Mouse (Mus musculus): ENCODE results near the gene 1700001K19Rik. TPM values are rescaled to one million over a fixed set of nuclear protein-coding genes. Genes with fewer than 3 reads are reported as not detected.
"Not testable (repeated sequence)": the region's sequence is repeated elsewhere in the genome, so short reads cannot be mapped to it uniquely, and the experiment has no call there.

1700001K19Rik gene
- polyA plus RNA-seq, 1 experiment from 2014 or later: not detected

DNA sequence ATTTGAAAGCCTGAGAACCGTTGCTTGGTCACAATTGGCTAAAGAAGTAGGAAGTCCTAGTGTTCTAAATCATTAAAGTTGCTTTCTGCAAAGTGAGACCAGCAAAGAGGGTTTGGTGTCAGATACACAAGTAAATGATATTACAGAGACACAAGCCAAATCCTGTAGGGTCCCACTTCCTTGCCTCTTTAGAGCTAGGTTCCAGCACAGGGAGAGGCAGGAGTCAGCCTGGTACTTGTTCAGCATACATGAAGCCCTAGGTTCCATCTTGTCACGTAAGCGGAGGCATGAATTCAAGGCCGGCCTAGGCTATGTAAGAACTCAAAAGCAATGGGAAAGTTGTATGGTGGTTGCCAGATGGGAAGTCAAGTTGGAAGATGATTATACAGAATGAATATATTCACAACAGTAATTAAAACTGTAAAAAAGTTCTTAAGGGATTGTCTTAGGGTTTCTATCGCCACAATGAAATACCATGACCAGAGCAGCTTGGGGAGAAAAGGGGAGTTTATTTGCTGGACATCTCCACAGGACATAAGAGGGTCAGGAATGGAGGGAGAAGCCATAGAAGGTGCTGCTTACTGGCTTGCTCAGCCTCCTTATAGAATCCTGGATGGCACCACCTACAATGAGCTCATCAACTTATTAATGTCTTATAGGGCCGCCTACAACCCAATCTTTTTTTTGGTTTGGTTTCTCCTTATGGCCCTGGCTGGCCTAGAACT, 7.7 kb upstream of the 1700001K19Rik start:
- H3K4me3 ChIP-seq: no peak overlapping the region
- no peak for DNase-seq (ENCODE audit: low spot score)
- H3K36me3 ChIP-seq: peaks cover 93% of the 10 kb centered on the region
- H3K4me1 ChIP-seq (replicated peaks): peaks cover 13% of the 10 kb centered on the region
- H3K27me3 ChIP-seq (ENCODE audit: insufficient read depth, poor library complexity, severe bottlenecking): no peaks in the 10 kb centered on the region
- H3K9me3 ChIP-seq: no peaks in the 10 kb centered on the region
- no peak overlapping the region for H3K27ac ChIP-seq
- 92% methylated on average over 6 of the region's 6 CpGs for WGBS

DNA sequence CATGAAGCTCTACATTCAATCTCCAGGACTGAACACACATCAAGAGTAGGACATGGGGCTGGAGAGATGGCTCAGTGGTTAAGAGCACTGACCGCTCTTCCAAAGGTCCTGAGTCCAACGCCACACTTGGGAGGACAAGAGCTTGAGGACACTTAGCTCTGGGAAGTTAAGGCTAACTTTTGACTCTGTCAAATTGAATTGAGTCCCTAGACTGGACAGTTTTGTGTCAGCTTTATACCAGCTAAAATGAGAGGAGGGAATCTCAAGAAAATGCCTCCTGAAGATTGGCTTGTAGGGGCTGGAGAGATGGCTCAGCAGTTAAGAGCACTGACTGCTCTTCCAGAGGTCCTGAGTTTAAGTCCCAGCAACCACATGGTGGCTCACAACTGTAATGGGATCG, 6.5 kb upstream of the 1700001K19Rik start:
- H3K4me3 ChIP-seq; H3K4me1 ChIP-seq (replicated peaks); DNase-seq (ENCODE audit: low spot score); H3K9me3 ChIP-seq; H3K27ac ChIP-seq; H3K27me3 ChIP-seq (ENCODE audit: insufficient read depth, poor library complexity, severe bottlenecking): not testable (repeated sequence)
- peaks cover 87% of the 10 kb centered on the region for H3K36me3 ChIP-seq
- WGBS: 91% methylated on average over 3 of the region's 3 CpGs

DNA sequence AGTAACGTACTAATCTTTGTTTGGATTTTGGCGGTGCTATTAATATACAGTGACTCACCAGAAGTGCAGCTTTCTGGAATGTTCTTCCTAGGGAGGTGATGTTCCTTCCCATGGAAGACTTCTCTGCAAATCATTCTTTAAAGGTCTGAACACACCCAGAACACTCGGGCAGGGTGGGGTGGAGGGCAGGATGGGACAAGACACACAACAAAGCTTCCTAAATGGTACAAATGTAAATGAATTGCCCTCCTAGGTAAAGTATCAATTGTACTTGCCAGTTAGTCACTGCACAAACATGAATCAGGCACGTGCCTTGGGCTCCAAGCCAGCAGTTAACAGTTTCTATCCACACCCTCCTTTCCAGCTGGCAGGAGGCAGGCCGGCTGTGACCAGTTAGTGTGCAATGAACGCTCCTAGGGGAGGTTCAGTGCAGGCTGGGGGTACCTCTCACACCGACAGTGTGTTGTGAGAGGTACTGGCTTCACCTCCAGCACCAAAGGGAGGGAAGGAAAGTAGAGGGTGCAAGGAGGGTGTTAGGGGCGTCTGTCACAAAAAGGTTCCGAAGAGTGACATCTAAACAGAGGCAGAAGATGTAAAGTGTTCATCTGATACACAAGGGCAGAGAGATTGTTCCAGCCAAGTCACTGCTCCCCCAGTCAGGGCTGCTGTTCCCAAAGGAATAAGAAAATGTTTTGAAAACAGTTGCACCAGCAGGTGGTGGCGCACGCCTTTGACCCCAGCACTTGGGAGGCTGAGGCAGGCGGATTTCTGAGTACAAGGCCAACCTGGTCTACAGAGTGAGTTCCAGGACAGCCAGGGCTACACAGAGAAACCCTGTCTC, 5.7 kb upstream of the 1700001K19Rik start:
- 0 out of 2 replicates have a peak, but pooled peaks cover 3% of the 10 kb centered on the region for H3K4me1 ChIP-seq (replicated peaks)
- H3K9me3 ChIP-seq: no peaks in the 10 kb centered on the region
- WGBS: 86% methylated on average over 12 of the region's 12 CpGs
- no peak overlapping the region for H3K4me3 ChIP-seq
- no peaks in the 10 kb centered on the region for H3K27me3 ChIP-seq (ENCODE audit: insufficient read depth, poor library complexity, severe bottlenecking)
- H3K27ac ChIP-seq: no peak overlapping the region
- peaks cover 79% of the 10 kb centered on the region for H3K36me3 ChIP-seq
- DNase-seq (ENCODE audit: low spot score): no peak

DNA sequence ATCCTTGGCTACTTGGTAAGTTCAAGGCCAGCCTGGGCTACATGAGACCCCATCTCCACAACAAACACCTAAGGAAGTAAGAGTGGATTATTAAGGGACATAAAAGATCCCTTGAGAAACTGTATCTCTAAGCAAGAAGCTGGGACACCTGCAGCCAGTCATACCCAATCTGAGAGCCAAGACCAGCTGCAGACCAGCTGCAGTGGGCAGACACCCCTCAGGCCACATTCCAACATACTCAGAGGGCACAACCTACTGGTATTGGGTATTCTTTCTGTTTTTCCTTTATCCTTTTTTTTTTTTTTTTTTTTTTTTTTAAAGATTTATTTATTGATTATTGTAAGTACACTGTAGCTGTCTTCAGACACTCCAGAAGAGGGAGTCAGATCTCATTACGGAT, 1.2 kb upstream of the 1700001K19Rik start:
- peaks cover 4% of the 10 kb centered on the region for H3K4me1 ChIP-seq (replicated peaks)

DNA sequence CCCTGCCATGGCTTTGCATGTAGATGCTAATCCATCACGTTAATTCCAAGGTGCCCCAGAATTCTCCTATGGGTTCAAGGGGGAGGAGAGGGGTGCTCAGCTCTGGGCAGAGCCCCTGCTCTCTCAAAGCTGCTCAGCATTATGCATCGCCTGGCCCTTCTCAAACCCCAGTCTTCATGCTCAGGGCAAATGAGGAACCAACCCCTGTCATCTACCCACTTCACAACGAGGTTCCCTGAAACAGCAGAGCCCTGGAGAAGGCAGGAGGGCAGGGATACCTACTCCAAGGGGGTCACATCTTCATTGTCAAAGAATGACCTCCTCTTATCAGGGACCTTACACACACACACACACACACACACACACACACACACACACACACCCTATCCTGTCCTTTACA, 541 bp downstream of the 1700001K19Rik start:
- 70% methylated on average over 3 of the region's 3 CpGs for WGBS
- no peak overlapping the region for H3K4me3 ChIP-seq
- H3K27me3 ChIP-seq (ENCODE audit: insufficient read depth, poor library complexity, severe bottlenecking): no peaks in the 10 kb centered on the region
- H3K27ac ChIP-seq: no peak overlapping the region
- no peaks in the 10 kb centered on the region for H3K9me3 ChIP-seq
- no peak for DNase-seq (ENCODE audit: low spot score)
- H3K4me1 ChIP-seq (replicated peaks): peaks cover 4% of the 10 kb centered on the region
- H3K36me3 ChIP-seq: peaks cover 22% of the 10 kb centered on the region

More for the DNA sequence above, 1.2 kb upstream of the 1700001K19Rik start:
- no peaks in the 10 kb centered on the region for H3K27me3 ChIP-seq (ENCODE audit: insufficient read depth, poor library complexity, severe bottlenecking)
- H3K27ac ChIP-seq: no peak overlapping the region
- H3K36me3 ChIP-seq: peaks cover 39% of the 10 kb centered on the region
- no CpG with 5 or more reads among the region's 1 CpGs for WGBS
- no peak overlapping the region for H3K4me3 ChIP-seq
- H3K9me3 ChIP-seq: no peaks in the 10 kb centered on the region
- no peak for DNase-seq (ENCODE audit: low spot score)

DNA sequence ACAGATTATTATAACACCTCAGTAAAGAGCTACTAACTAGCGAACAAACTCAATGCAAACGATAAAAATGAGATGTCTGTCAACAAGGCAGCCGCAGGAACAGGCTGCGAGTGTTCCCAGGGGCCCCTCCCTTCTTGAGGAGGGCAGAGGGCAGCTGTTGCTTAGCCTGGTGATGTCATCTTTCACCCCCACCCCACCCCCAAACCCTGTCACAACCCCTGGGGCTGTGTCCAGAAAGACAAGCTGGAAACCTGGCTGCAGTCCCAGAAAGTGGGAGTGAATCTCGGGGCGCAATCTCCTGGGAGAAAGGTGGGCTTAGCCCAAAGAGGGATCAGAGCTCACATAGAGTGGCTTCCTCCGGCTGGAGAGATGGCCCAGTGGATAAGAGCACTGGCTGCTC, 1.2 kb downstream of the 1700001K19Rik start:
- H3K36me3 ChIP-seq: peaks cover 15% of the 10 kb centered on the region
- DNase-seq (ENCODE audit: low spot score): no peak
- no peak overlapping the region for H3K4me3 ChIP-seq
- H3K27me3 ChIP-seq (ENCODE audit: insufficient read depth, poor library complexity, severe bottlenecking): no peaks in the 10 kb centered on the region
- peaks cover 4% of the 10 kb centered on the region for H3K4me1 ChIP-seq (replicated peaks)
- 65% methylated on average over 7 of the region's 7 CpGs for WGBS
- no peaks in the 10 kb centered on the region for H3K9me3 ChIP-seq
- H3K27ac ChIP-seq: no peak overlapping the region

DNA sequence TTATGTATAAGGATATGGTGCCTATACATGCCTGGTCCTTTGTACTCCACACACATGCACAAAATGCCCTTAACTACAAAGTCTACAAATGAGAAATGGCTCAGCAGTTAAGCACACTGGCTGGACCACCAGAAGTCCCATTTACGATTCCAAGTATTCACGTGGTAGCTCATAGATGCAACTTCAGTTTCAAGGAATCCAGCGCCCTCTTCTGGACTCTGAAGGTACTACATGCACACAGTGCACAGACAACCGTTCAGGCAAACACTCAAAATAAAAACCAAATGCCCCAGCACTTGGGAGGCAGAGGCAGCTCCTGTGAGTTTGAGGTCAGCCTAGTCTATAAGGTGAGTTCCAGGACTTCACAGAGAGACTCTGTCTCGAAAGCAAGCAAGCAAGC, 8.2 kb downstream of the 1700001K19Rik start:
- Histone ChIP-seq H3K4me1 (replicated peaks) (no peaks in the 10 kb centered on the region), H3K9me3 (no peaks in the 10 kb centered on the region), H3K27ac (no peak overlapping the region), H3K4me3 (no peak overlapping the region), H3K36me3 (peaks cover 18% of the 10 kb centered on the region), H3K27me3 (ENCODE audit: insufficient read depth, poor library complexity, severe bottlenecking) (no peaks in the 10 kb centered on the region)
- WGBS: 49% methylated on average over 5 of the region's 5 CpGs
- DNase-seq (ENCODE audit: low spot score): no peak

DNA sequence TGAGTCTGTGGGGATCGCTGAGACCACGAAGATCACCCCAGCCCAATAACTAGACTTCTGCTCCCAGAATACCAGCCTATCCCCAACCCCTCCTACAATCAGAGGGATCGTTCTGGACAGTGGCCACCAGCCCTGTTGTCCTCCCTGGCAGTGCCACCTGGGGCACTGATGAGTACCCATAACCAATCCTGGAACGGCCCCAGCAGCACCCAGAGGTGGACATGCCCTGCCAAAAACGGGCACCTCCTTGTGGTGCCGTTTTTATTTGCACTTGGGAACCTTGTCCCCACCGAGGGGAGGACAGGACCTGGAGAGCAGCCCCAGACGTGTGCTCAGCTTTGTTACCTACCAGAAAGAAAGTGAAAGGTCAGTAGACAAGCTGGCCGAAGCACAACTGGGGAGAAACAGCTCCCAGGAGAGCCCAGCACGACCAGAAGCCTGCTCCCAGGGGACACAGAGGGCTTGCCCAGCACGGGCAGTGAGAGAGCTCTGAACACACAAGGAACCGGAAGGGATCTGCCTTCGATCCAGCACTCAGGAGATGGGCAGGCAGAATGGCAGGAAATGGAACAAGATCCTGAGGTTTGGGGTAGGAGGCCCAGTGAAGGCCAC, 14.8 kb downstream of the 1700001K19Rik start:
- Histone ChIP-seq H3K9me3 (no peaks in the 10 kb centered on the region), H3K36me3 (peaks cover 85% of the 10 kb centered on the region), H3K27ac (no peak overlapping the region), H3K4me3 (no peak overlapping the region), H3K27me3 (ENCODE audit: insufficient read depth, poor library complexity, severe bottlenecking) (no peaks in the 10 kb centered on the region), H3K4me1 (replicated peaks) (no peaks in the 10 kb centered on the region)
- WGBS: 89% methylated on average over 13 of the region's 13 CpGs
- DNase-seq (ENCODE audit: low spot score): no peak

DNA sequence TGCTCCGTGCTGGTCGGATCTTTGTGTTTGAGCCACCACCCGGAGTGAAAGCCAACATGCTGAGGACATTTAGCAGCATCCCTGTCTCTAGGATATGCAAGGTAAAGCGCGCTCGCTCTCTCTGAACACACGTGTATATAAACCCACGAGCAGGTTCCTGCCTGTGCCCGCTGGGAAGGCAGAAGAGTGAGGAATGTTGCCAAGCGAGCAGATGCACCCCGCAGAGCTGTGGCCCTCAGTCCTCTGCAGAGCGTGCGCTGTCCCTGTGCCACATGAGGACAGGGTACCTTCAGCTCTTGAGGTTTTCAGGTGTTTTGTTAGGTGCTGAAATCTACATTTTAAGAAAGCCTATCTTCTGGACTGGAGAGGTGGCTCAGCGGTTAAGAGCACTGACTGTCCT, 20.7 kb downstream of the 1700001K19Rik start:
- Histone ChIP-seq H3K9me3 (no peaks in the 10 kb centered on the region), H3K36me3 (peaks cover 100% of the 10 kb centered on the region), H3K27me3 (ENCODE audit: insufficient read depth, poor library complexity, severe bottlenecking) (no peaks in the 10 kb centered on the region), H3K4me1 (replicated peaks) (no peaks in the 10 kb centered on the region), H3K4me3 (no peak overlapping the region), H3K27ac (no peak overlapping the region)
- WGBS: 96% methylated on average over 14 of the region's 14 CpGs
- DNase-seq (ENCODE audit: low spot score): no peak

DNA sequence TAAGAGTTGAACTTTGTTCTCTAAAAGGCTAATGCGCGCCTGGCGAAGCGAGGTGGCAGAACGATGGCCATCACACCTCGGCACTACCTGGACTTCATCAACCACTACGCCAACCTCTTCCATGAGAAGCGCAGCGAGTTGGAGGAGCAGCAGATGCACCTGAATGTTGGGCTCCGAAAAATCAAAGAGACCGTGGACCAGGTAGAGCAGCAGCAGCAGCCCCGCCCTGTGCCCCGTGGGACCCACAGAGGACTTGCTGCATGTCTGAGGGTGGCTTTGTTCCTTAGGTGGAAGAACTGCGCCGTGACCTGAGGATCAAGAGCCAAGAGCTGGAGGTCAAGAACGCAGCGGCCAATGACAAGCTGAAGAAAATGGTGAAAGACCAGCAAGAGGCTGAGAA, 31.0 kb downstream of the 1700001K19Rik start:
- no peaks in the 10 kb centered on the region for H3K27me3 ChIP-seq (ENCODE audit: insufficient read depth, poor library complexity, severe bottlenecking)
- no peaks in the 10 kb centered on the region for H3K9me3 ChIP-seq
- no peaks in the 10 kb centered on the region for H3K4me1 ChIP-seq (replicated peaks)
- DNase-seq (ENCODE audit: low spot score): no peak
- no peak overlapping the region for H3K27ac ChIP-seq
- peaks cover 98% of the 10 kb centered on the region for H3K36me3 ChIP-seq
- H3K4me3 ChIP-seq: no peak overlapping the region
- WGBS: 95% methylated on average over 17 of the region's 17 CpGs

DNA sequence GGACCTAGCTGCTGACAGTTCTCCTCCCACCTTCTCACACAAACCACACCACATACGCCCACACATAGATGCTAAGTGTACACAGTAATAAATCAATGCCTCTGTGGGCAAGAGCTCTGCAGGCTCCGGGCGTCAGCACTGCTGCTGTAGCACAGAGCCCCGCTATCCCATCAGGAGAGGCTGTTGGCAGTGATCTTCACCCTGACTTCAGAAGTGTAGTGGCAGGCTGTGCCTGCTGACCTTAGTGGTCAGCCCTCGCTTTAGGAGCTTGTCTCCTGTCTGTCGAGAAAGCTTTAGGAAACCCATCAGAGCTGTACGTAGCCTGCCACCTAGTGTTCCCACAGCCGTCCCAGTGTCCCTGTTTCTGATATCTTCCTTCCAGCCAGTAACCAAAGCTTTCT, 32.2 kb downstream of the 1700001K19Rik start:
- peaks cover 98% of the 10 kb centered on the region for H3K36me3 ChIP-seq
- H3K9me3 ChIP-seq: no peaks in the 10 kb centered on the region
- no peak overlapping the region for H3K27ac ChIP-seq
- 89% methylated on average over 8 of the region's 8 CpGs for WGBS
- H3K4me1 ChIP-seq (replicated peaks): no peaks in the 10 kb centered on the region
- H3K4me3 ChIP-seq: no peak overlapping the region
- DNase-seq (ENCODE audit: low spot score): no peak
- H3K27me3 ChIP-seq (ENCODE audit: insufficient read depth, poor library complexity, severe bottlenecking): no peaks in the 10 kb centered on the region

DNA sequence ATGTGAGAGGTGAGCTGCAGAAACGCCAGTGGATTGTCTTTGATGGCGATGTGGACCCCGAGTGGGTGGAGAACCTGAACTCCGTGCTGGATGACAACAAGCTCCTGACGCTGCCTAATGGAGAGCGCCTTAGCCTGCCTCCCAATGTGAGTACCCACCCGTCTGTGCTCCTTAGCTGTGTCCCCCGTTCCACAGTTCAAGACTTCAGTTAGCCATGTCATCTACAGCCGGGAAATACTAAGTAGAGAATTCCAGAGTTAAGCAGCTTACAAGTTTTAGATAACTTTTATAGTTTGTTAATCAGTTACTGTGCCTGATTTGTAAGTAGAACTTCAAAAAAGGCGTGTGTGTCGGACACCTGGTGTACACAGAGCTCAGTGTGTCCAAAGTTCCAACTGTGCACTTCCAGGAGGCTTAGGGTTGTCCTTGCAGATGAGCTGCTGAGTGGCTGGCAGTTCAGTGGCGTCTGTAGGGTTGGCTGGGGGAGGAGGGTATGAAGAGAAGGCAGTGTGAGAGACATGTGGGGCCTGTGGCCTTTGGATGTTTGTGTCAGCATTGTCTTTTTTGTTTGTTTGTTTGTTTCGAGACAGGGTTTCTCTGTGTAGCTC, 44.8 kb downstream of the 1700001K19Rik start:
- DNase-seq (ENCODE audit: low spot score): no peak
- no peak overlapping the region for H3K4me3 ChIP-seq
- H3K4me1 ChIP-seq (replicated peaks): no peaks in the 10 kb centered on the region
- 94% methylated on average over 13 of the region's 13 CpGs for WGBS
- H3K27me3 ChIP-seq (ENCODE audit: insufficient read depth, poor library complexity, severe bottlenecking): no peaks in the 10 kb centered on the region
- peaks cover 100% of the 10 kb centered on the region for H3K36me3 ChIP-seq
- H3K27ac ChIP-seq: no peak overlapping the region
- H3K9me3 ChIP-seq: no peaks in the 10 kb centered on the region

Data from hindbrain, embryonic 10.5 days (tissue).